Mouse (Mus musculus): ENCODE results near the gene Myl9.

DNA sequence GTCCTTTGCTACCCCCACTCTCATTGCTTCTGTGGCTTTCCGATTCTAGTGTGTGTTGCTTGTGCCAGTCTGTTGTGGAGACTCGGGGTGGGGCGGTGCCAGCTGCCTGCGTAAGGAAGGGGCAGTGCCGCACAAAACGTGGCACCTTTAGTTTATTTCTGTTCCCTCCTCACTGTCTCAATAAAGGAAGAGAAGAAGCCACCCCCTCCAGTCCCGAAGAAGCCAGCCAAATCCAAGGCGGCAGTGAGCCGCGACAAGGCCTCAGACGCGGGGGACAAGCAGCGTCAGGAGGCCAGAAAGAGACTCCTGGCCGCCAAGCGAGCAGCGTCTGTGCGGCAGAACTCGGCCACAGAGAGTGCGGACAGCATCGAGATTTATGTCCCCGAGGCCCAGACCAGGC is 12.7 kb upstream of the Myl9 start:
- no peak for TF ChIP-seq CTCF (IDR thresholded peaks at IDR 0.05; ENCODE audit: borderline replicate concordance, insufficient read depth, low read length)
- no peak for TF ChIP-seq POLR2A (IDR thresholded peaks at IDR 0.05; ENCODE audit: low read depth, low read length)

All from embryonic fibroblast, embryonic 13.5 days (primary cell).